Mouse (Mus musculus): ENCODE data around the gene Car11. TPM values are rescaled to one million over a fixed set of nuclear protein-coding genes. Genes with fewer than 3 reads are reported as not detected.

The Car11 gene
- polyA plus RNA-seq, 1 experiment from 2014 or later = 7.5 TPM

- H3K4me1 ChIP-seq (replicated peaks; ENCODE audit: insufficient read depth, low read length) = peaks cover 18% of the 10 kb centered on the region
- ATAC-seq (replicated peaks; ENCODE audit: low FRiP score, low read depth) (no peak), DNase-seq (ENCODE audit: low spot score) (no peak)
- H3K36me3 ChIP-seq (ENCODE audit: insufficient read depth, low read length) = peaks cover 38% of the 10 kb centered on the region
- H3K9me3 ChIP-seq (replicated peaks; ENCODE audit: low read length) = no peaks in the 10 kb centered on the region
- H3K27me3 ChIP-seq (ENCODE audit: insufficient read depth, low read length) = no peaks in the 10 kb centered on the region
- H3K9ac ChIP-seq (ENCODE audit: low read depth, low read length) = no peak overlapping the region
- no peak overlapping the region for H3K4me3 ChIP-seq (replicated peaks; ENCODE audit: low read depth, low read length)
- no peak overlapping the region for H3K27ac ChIP-seq
- 50% methylated on average over 6 of the region's 6 CpGs for WGBS
- H3K4me2 ChIP-seq (ENCODE audit: low read length) = no peak overlapping the region
- TF ChIP-seq CTCF (IDR thresholded peaks at IDR 0.05; ENCODE audit: low read depth) = 0 out of 2 replicates have a peak, but pooled peaks have one; percentile 2
These were observed 9.4 kb downstream of the Car11 start for GRCm38 (mm10) chr7:45709036-45709435.

- Histone ChIP-seq H3K27ac (no peak overlapping the region), H3K4me3 (replicated peaks; ENCODE audit: low read depth, low read length) (no peak overlapping the region), H3K9me3 (replicated peaks; ENCODE audit: low read length) (no peaks in the 10 kb centered on the region), H3K9ac (ENCODE audit: low read depth, low read length) (no peak overlapping the region), H3K4me1 (replicated peaks; ENCODE audit: insufficient read depth, low read length) (peaks cover 18% of the 10 kb centered on the region), H3K36me3 (ENCODE audit: insufficient read depth, low read length) (peaks cover 38% of the 10 kb centered on the region), H3K27me3 (ENCODE audit: insufficient read depth, low read length) (no peaks in the 10 kb centered on the region), H3K4me2 (ENCODE audit: low read length) (no peak overlapping the region)
- WGBS = 76% methylated on average over 14 of the region's 14 CpGs
- no peak for ATAC-seq (replicated peaks; ENCODE audit: low FRiP score, low read depth)
- no peak for TF ChIP-seq CTCF (IDR thresholded peaks at IDR 0.05; ENCODE audit: low read depth)
- DNase-seq (ENCODE audit: low spot score) = no peak
These were observed 10.2 kb downstream of the Car11 start for GRCm38 (mm10) chr7:45709677-45710355.

- 87% methylated on average over 20 of the region's 20 CpGs for WGBS
- no peak for TF ChIP-seq CTCF (IDR thresholded peaks at IDR 0.05; ENCODE audit: low read depth)
- Histone ChIP-seq H3K4me3 (replicated peaks; ENCODE audit: low read depth, low read length) (no peak overlapping the region), H3K27me3 (ENCODE audit: insufficient read depth, low read length) (no peaks in the 10 kb centered on the region), H3K4me2 (ENCODE audit: low read length) (no peak overlapping the region), H3K4me1 (replicated peaks; ENCODE audit: insufficient read depth, low read length) (peaks cover 18% of the 10 kb centered on the region), H3K9me3 (replicated peaks; ENCODE audit: low read length) (no peaks in the 10 kb centered on the region), H3K9ac (ENCODE audit: low read depth, low read length) (no peak overlapping the region), H3K27ac (no peak overlapping the region), H3K36me3 (ENCODE audit: insufficient read depth, low read length) (peaks cover 38% of the 10 kb centered on the region)
- DNase-seq (ENCODE audit: low spot score) (no peak), ATAC-seq (replicated peaks; ENCODE audit: low FRiP score, low read depth) (no peak)
These were observed 11.0 kb downstream of the Car11 start for GRCm38 (mm10) chr7:45710477-45711191.

- no peak overlapping the region for H3K4me3 ChIP-seq (replicated peaks; ENCODE audit: low read depth, low read length)
- peaks cover 21% of the 10 kb centered on the region for H3K4me1 ChIP-seq (replicated peaks; ENCODE audit: insufficient read depth, low read length)
- H3K9me3 ChIP-seq (replicated peaks; ENCODE audit: low read length) = no peaks in the 10 kb centered on the region
- no peaks in the 10 kb centered on the region for H3K27me3 ChIP-seq (ENCODE audit: insufficient read depth, low read length)
- ATAC-seq (replicated peaks; ENCODE audit: low FRiP score, low read depth) (no peak), DNase-seq (ENCODE audit: low spot score) (no peak)
- H3K4me2 ChIP-seq (ENCODE audit: low read length) = no peak overlapping the region
- H3K36me3 ChIP-seq (ENCODE audit: insufficient read depth, low read length) = peaks cover 38% of the 10 kb centered on the region
- H3K9ac ChIP-seq (ENCODE audit: low read depth, low read length) = no peak overlapping the region
- TF ChIP-seq CTCF (IDR thresholded peaks at IDR 0.05; ENCODE audit: low read depth) = no peak
- H3K27ac ChIP-seq = no peak overlapping the region
- WGBS = 89% methylated on average over 24 of the region's 24 CpGs
These were observed 11.8 kb downstream of the Car11 start for GRCm38 (mm10) chr7:45711316-45712021.

GRCm38 (mm10) chr7:45712022-45712757, 12.5 kb downstream of the Car11 start:
- H3K4me3 ChIP-seq (replicated peaks; ENCODE audit: low read depth, low read length) = no peak overlapping the region
- H3K4me1 ChIP-seq (replicated peaks; ENCODE audit: insufficient read depth, low read length) = peaks cover 24% of the 10 kb centered on the region
- ATAC-seq (replicated peaks; ENCODE audit: low FRiP score, low read depth) = no peak
- no peaks in the 10 kb centered on the region for H3K9me3 ChIP-seq (replicated peaks; ENCODE audit: low read length)
- H3K36me3 ChIP-seq (ENCODE audit: insufficient read depth, low read length) = peaks cover 38% of the 10 kb centered on the region
- WGBS = 87% methylated on average over 21 of the region's 21 CpGs
- no peak overlapping the region for H3K27ac ChIP-seq
- H3K4me2 ChIP-seq (ENCODE audit: low read length) = no peak overlapping the region
- H3K27me3 ChIP-seq (ENCODE audit: insufficient read depth, low read length) = no peaks in the 10 kb centered on the region
- TF ChIP-seq CTCF (IDR thresholded peaks at IDR 0.05; ENCODE audit: low read depth) = no peak
- no peak overlapping the region for H3K9ac ChIP-seq (ENCODE audit: low read depth, low read length)
- no peak for DNase-seq (ENCODE audit: low spot score)

GRCm38 (mm10) chr7:45713396-45713795, 13.8 kb downstream of the Car11 start:
- Histone ChIP-seq H3K36me3 (ENCODE audit: insufficient read depth, low read length) (peaks cover 38% of the 10 kb centered on the region), H3K9ac (ENCODE audit: low read depth, low read length) (no peak overlapping the region), H3K27me3 (ENCODE audit: insufficient read depth, low read length) (no peaks in the 10 kb centered on the region), H3K9me3 (replicated peaks; ENCODE audit: low read length) (no peaks in the 10 kb centered on the region), H3K4me3 (replicated peaks; ENCODE audit: low read depth, low read length) (no peak overlapping the region), H3K4me2 (ENCODE audit: low read length) (no peak overlapping the region), H3K27ac (peak overlapping the region; percentile 42; the same call in 1 of the 2 replicates), H3K4me1 (replicated peaks; ENCODE audit: insufficient read depth, low read length) (peaks cover 17% of the 10 kb centered on the region)
- DNase-seq (ENCODE audit: low spot score) = no peak
- 91% methylated on average over 16 of the region's 16 CpGs for WGBS
- ATAC-seq (replicated peaks; ENCODE audit: low FRiP score, low read depth) = no peak
- no peak for TF ChIP-seq CTCF (IDR thresholded peaks at IDR 0.05; ENCODE audit: low read depth)

Data from kidney, postnatal 0 days (tissue).